Mouse (Mus musculus): ENCODE data around the gene Tmem201.

DNA sequence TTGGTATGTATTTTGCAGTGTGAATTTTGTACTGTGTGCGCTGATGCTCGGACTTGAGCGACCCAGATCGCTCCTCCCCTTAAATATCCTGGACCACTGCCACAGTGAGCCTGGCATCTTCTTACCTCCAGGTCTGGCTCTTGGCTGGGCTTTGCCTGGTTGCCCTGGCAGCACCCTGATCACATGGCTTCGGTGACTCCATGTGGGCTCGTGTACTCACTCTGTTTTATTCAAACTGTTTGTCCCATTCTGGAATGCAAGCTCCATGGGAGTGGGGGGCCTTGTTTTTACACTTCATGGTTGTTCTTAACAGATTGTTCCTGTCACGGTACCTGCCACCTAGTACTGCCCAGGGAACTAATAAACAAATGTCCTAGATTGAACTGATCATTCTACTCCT, 37.5 kb upstream of the Tmem201 start:
- TF ChIP-seq CTCF (conservative IDR thresholded peaks at IDR 0.05 in 1 of 2, IDR thresholded peaks at IDR 0.05 in 1 of 2; ENCODE audit: low read depth in 2 of 2, low read length in 2 of 2) (no peak), POLR2A (IDR thresholded peaks at IDR 0.05; ENCODE audit: low read depth, low read length) (no peak), JUN (IDR thresholded peaks at IDR 0.05; ENCODE audit: insufficient read depth, low read depth, low read length) (no peak), USF1 (IDR thresholded peaks at IDR 0.05; ENCODE audit: low read depth, low read length) (no peak), EP300 (IDR thresholded peaks at IDR 0.05; ENCODE audit: low read length) (no peak), MEF2A (IDR thresholded peaks at IDR 0.05; ENCODE audit: borderline replicate concordance, low read depth, low read length) (no peak), TCF12 (IDR thresholded peaks at IDR 0.05; ENCODE audit: low read depth, low read length) (no peak), MAX (IDR thresholded peaks at IDR 0.05; ENCODE audit: low read length) (no peak), CHD1 (IDR thresholded peaks at IDR 0.05; ENCODE audit: low read depth, low read length) (no peak), MXI1 (IDR thresholded peaks at IDR 0.05; ENCODE audit: low read depth, low read length) (no peak), CHD2 (IDR thresholded peaks at IDR 0.05; ENCODE audit: low read length) (no peak), MAFK (IDR thresholded peaks at IDR 0.05; ENCODE audit: insufficient replicate concordance, low read length) (no peak)
